Mouse (Mus musculus) CH12.LX (cell line): ENCODE measurements at regions not wholly inside any gene's neighbourhood (a gene's known extent, or its start where the extent isn't known, plus 50 kb on each side); places are given as distances from the start of the nearest gene placed in this dataset.

Source experiments
- CTCF ChIP-seq, 2 experiments: IDR thresholded peaks in 1 of 2; conservative IDR thresholded peaks in 1 of 2; 2 replicates each; pipeline ENCODE4 v1.5.1; 2011 to 2012; ENCODE audit warnings: low read depth in 2 of 2, low read length in 2 of 2, improper control_type of control experiment in 1 of 2, inconsistent platforms in 1 of 2, mild to moderate bottlenecking in 1 of 2, moderate library complexity in 1 of 2
- EP300 ChIP-seq: IDR thresholded peaks from 2 replicates; pipeline ENCODE4 v1.6.1; 2011; ENCODE audit warnings: low read length, improper control_type of control experiment
- PAX5 ChIP-seq: IDR thresholded peaks from 2 replicates; pipeline ENCODE4 v1.6.1; 2012; ENCODE audit warnings: low read length, inconsistent platforms, mixed read lengths
- POLR2A ChIP-seq: IDR thresholded peaks from 2 replicates; pipeline ENCODE4 v1.6.1; 2011; ENCODE audit warnings: low read depth, mild to moderate bottlenecking, improper control_type of control experiment, low read length
- UBTF ChIP-seq: IDR thresholded peaks from 2 replicates; pipeline ENCODE4 v1.6.1; 2012; ENCODE audit warnings: low read depth, mild to moderate bottlenecking, inconsistent platforms, low read length, improper control_type of control experiment, moderate library complexity
- USF2 ChIP-seq: conservative IDR thresholded peaks from 2 replicates; pipeline ENCODE4 v1.6.1; 2011; ENCODE audit warnings: low read depth, low read length, improper control_type of control experiment
- ZMIZ1 ChIP-seq: IDR thresholded peaks from 2 replicates; pipeline ENCODE4 v1.6.1; 2012; ENCODE audit warnings: low read depth, mild to moderate bottlenecking, inconsistent platforms, low read length, improper control_type of control experiment

DNA sequence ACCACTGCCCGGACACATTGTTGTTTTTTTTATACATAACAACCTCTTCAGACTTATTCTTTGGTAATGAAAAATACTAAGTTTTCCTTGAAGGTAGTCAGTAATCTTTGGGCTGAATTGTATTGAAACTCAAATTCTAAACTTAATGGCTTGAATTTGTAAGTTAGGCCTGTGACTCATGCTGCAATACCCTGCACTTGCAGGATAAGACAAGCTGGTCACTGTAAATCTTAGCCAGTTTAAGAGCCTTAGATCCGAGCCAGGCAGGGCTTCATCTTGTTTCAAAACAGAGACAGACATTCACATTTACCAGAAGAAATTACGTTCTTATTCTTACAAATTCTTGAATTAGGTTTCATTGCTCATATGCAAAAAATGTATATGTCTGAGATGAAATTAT lies 791.0 kb upstream of the Tmprss15 start:
- TF ChIP-seq EP300 (no peak), POLR2A (no peak), UBTF (no peak), PAX5 (no peak), ZMIZ1 (no peak), CTCF (conservative IDR thresholded peaks at IDR 0.05 in 1 of 2, IDR thresholded peaks at IDR 0.05 in 1 of 2; ENCODE audit: low read depth in 2 of 2, low read length in 2 of 2) (no peak), USF2 (no peak)
